Comparison of ENCODE assay signal across 8 mouse cellular contexts in genomic region chr7:139299424-139299823, GRCm38 (mm10). TPM values are rescaled to one million over a fixed set of nuclear protein-coding genes. Genes with fewer than 3 reads are reported as not detected.
DNase-seq lines count a peak whose midpoint lies in the region; ATAC-seq and TF ChIP-seq lines count a peak whose summit lies in the region.

No protein-coding gene starts in this region.

- DNase-seq in hindbrain, embryonic 11.5 days (ENCODE audit: low spot score) = peak; percentile 94
- DNase-seq in cerebellum, postnatal 36 days = peak; percentile 88 to 93
- DNase-seq in gastrocnemius, postnatal 4 days (ENCODE audit: low spot score in 2 of 2) = peak; percentile 84 to 85
- peak; percentile 79 for DNase-seq in kidney, adult 9 months
- DNase-seq in limb, embryonic 14.5 days (ENCODE audit: low spot score) = peak; percentile 83

- H3K4me3 ChIP-seq in hindbrain, embryonic 11.5 days (ENCODE audit: low read depth, low read length) = no peak overlapping the region
- H3K4me3 ChIP-seq in hindbrain, embryonic 13.5 days = no peak overlapping the region
- no peak overlapping the region for H3K4me3 ChIP-seq in limb, embryonic 14.5 days (replicated peaks; ENCODE audit: low read length)
- no peak overlapping the region for H3K4me3 ChIP-seq in neural tube, embryonic 13.5 days
- H3K4me3 ChIP-seq in stomach, embryonic 16.5 days (replicated peaks; ENCODE audit: low read length) = no peak overlapping the region

- no peak overlapping the region for H3K4me2 ChIP-seq in hindbrain, embryonic 11.5 days (replicated peaks; ENCODE audit: low read depth, low read length)
- no peak overlapping the region for H3K4me2 ChIP-seq in hindbrain, embryonic 13.5 days
- H3K4me2 ChIP-seq in limb, embryonic 14.5 days (replicated peaks; ENCODE audit: low read depth, low read length, severe bottlenecking) = peak overlapping the region; percentile 33
- 0 out of 2 replicates have a peak overlapping the region, but pooled peaks have one; percentile 3 for H3K4me2 ChIP-seq in neural tube, embryonic 13.5 days
- peak overlapping the region; percentile 34; the same call in 1 of the 2 replicates for H3K4me2 ChIP-seq in stomach, embryonic 16.5 days (ENCODE audit: low read depth, low read length)

- no peak for TF ChIP-seq POLR2A in limb, embryonic 14.5 days (IDR thresholded peaks at IDR 0.05; ENCODE audit: borderline replicate concordance, extremely low read depth, insufficient read depth, insufficient read length)

- no peaks in the 10 kb centered on the region for H3K27me3 ChIP-seq in hindbrain, embryonic 11.5 days (ENCODE audit: control insufficient read depth, insufficient read depth, low read length)
- peaks cover 32% of the 10 kb centered on the region for H3K27me3 ChIP-seq in hindbrain, embryonic 13.5 days
- H3K27me3 ChIP-seq in limb, embryonic 14.5 days (ENCODE audit: control insufficient read depth, insufficient read depth, low read length) = no peaks in the 10 kb centered on the region
- H3K27me3 ChIP-seq in neural tube, embryonic 13.5 days = peaks cover 12% of the 10 kb centered on the region
- H3K27me3 ChIP-seq in stomach, embryonic 16.5 days (ENCODE audit: control insufficient read depth, insufficient read depth, low read length) = no peaks in the 10 kb centered on the region

- WGBS in hindbrain, embryonic 11.5 days = 19% methylated on average over 8 of the region's 8 CpGs
- WGBS in hindbrain, embryonic 13.5 days = 22% methylated on average over 8 of the region's 8 CpGs
- WGBS in limb, embryonic 14.5 days = 15% methylated on average over 8 of the region's 8 CpGs
- 15% methylated on average over 8 of the region's 8 CpGs for WGBS in neural tube, embryonic 13.5 days
- WGBS in stomach, embryonic 16.5 days = 12% methylated on average over 8 of the region's 8 CpGs

- ATAC-seq in hindbrain, embryonic 11.5 days (ENCODE audit: low FRiP score) = 0 out of 2 replicates have a peak, but pooled peaks have one; percentile 33
- no peak for ATAC-seq in hindbrain, embryonic 13.5 days (ENCODE audit: low FRiP score)
- ATAC-seq in limb, embryonic 14.5 days (ENCODE audit: low FRiP score, low read depth) = peak; percentile 39
- peak; percentile 17; the same call in 1 of the 2 replicates for ATAC-seq in neural tube, embryonic 13.5 days (ENCODE audit: low read depth)
- ATAC-seq in stomach, embryonic 16.5 days (ENCODE audit: insufficient read depth, low FRiP score) = 0 out of 2 replicates have a peak, but pooled peaks have one; percentile 17

- no peak overlapping the region for H3K27ac ChIP-seq in hindbrain, embryonic 11.5 days (ENCODE audit: low read depth, low read length)
- H3K27ac ChIP-seq in hindbrain, embryonic 13.5 days = no peak overlapping the region
- H3K27ac ChIP-seq in limb, embryonic 14.5 days (replicated peaks; ENCODE audit: low read depth, low read length) = no peak overlapping the region
- H3K27ac ChIP-seq in neural tube, embryonic 13.5 days (replicated peaks) = no peak overlapping the region
- H3K27ac ChIP-seq in stomach, embryonic 16.5 days (ENCODE audit: low read length) = no peak overlapping the region

- H3K36me3 ChIP-seq in hindbrain, embryonic 11.5 days (ENCODE audit: control insufficient read depth, insufficient read depth, low read length) = no peaks in the 10 kb centered on the region
- H3K36me3 ChIP-seq in hindbrain, embryonic 13.5 days = no peaks in the 10 kb centered on the region
- no peaks in the 10 kb centered on the region for H3K36me3 ChIP-seq in limb, embryonic 14.5 days (ENCODE audit: control insufficient read depth, insufficient read depth, low read length)
- no peaks in the 10 kb centered on the region for H3K36me3 ChIP-seq in neural tube, embryonic 13.5 days
- H3K36me3 ChIP-seq in stomach, embryonic 16.5 days (ENCODE audit: control insufficient read depth, insufficient read depth, low read length) = no peaks in the 10 kb centered on the region

- no peak overlapping the region for H3K9ac ChIP-seq in hindbrain, embryonic 11.5 days (ENCODE audit: low read depth, low read length)
- H3K9ac ChIP-seq in hindbrain, embryonic 13.5 days = no peak overlapping the region
- no peak overlapping the region for H3K9ac ChIP-seq in limb, embryonic 14.5 days (ENCODE audit: low read depth, low read length, severe bottlenecking)
- no peak overlapping the region for H3K9ac ChIP-seq in neural tube, embryonic 13.5 days
- peak overlapping the region; percentile 28; the same call in 1 of the 2 replicates for H3K9ac ChIP-seq in stomach, embryonic 16.5 days (ENCODE audit: low read length)

- no peaks in the 10 kb centered on the region for H3K4me1 ChIP-seq in hindbrain, embryonic 11.5 days (replicated peaks; ENCODE audit: control insufficient read depth, insufficient read depth, low read length)
- 0 out of 2 replicates have a peak, but pooled peaks cover 3% of the 10 kb centered on the region for H3K4me1 ChIP-seq in hindbrain, embryonic 13.5 days (replicated peaks)
- peaks cover 3% of the 10 kb centered on the region for H3K4me1 ChIP-seq in limb, embryonic 14.5 days (ENCODE audit: control insufficient read depth, insufficient read depth, low read length)
- H3K4me1 ChIP-seq in neural tube, embryonic 13.5 days (replicated peaks) = no peaks in the 10 kb centered on the region
- H3K4me1 ChIP-seq in stomach, embryonic 16.5 days (ENCODE audit: control insufficient read depth, insufficient read depth, low read length) = peaks cover 12% of the 10 kb centered on the region

- H3K9me3 ChIP-seq in hindbrain, embryonic 11.5 days (ENCODE audit: control insufficient read depth, low read length) = no peaks in the 10 kb centered on the region
- no peaks in the 10 kb centered on the region for H3K9me3 ChIP-seq in hindbrain, embryonic 13.5 days
- H3K9me3 ChIP-seq in limb, embryonic 14.5 days (ENCODE audit: control insufficient read depth, low read length) = no peaks in the 10 kb centered on the region
- H3K9me3 ChIP-seq in neural tube, embryonic 13.5 days = no peaks in the 10 kb centered on the region
- H3K9me3 ChIP-seq in stomach, embryonic 16.5 days (replicated peaks; ENCODE audit: control insufficient read depth, low read length) = no peaks in the 10 kb centered on the region

RNA-seq across cellular contexts. Expression of gene Pwwp2b, which starts 51.1 kb away (rescaled TPM):
- polyA plus RNA-seq in hindbrain, embryonic 11.5 days (2014; fragmentation: Nextera tagmentation; extraction: Ambion mirVana) = 3.4 and 4.4 TPM in 2 replicates
- 4.5 and 4.9 TPM in 2 replicates for polyA plus RNA-seq in hindbrain, embryonic 13.5 days (2015; fragmentation: Nextera tagmentation; extraction: Ambion mirVana)
- 1 to 10 TPM; 7.0 to 7.1 TPM for total RNA-seq in gastrocnemius, postnatal 4 days (2021)
- 9.5 and 10.6 TPM in 2 replicates for polyA plus RNA-seq in limb, embryonic 14.5 days (2012; rRNA removed)
- 13.1 and 14.1 TPM in 2 replicates for polyA plus RNA-seq in limb, embryonic 14.5 days (2014; fragmentation: Nextera tagmentation; extraction: Ambion mirVana)
- 5.5 and 6.6 TPM in 2 replicates for polyA plus RNA-seq in neural tube, embryonic 13.5 days (2015; fragmentation: Nextera tagmentation; extraction: Ambion mirVana)
- 16.3 and 19.8 TPM in 2 replicates for polyA plus RNA-seq in stomach, embryonic 16.5 days (2015; fragmentation: Nextera tagmentation; extraction: Ambion mirVana)

Comparison
In these comparisons a context has a peak if more than half of its experiments do, and no peak if none do; other contexts are left out.
1. H3K4me2 ChIP-seq: peak in limb, embryonic 14.5 days (single experiment), neural tube, embryonic 13.5 days (single experiment) and stomach, embryonic 16.5 days (single experiment); none in hindbrain, embryonic 11.5 days (single experiment) and hindbrain, embryonic 13.5 days (single experiment).
2. Peak in every context shown above with its lines, with median percentiles within 50 percentile points of each other: DNase-seq.